Mouse (Mus musculus): ENCODE data around the gene Atp1a2.

Atp1a2 gene

DNA sequence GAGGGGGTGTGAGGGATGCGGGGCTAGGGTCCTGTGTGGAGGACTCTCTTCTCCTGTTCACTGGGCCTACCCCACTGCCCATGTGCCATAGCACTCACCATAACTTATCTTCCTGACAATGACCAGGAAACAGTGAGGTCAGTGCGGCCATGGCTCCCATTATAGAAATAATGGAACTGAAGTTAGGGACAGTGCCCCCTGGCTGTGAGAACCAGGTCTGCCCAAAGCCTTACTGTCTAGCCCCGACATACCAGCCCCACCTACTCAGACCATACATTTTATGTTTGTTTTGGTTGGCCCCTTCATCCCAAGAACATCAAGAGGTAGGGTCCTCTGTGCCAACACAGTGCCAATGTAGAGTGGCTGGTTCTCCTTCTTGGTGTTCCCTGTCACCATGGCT lies 7.8 kb upstream of the Atp1a2 start:
- DNase-seq (ENCODE audit: inconsistent age in 2 of 2, low spot score in 1 of 2), result peak in 1 of 2 experiments; percentile 69

DNA sequence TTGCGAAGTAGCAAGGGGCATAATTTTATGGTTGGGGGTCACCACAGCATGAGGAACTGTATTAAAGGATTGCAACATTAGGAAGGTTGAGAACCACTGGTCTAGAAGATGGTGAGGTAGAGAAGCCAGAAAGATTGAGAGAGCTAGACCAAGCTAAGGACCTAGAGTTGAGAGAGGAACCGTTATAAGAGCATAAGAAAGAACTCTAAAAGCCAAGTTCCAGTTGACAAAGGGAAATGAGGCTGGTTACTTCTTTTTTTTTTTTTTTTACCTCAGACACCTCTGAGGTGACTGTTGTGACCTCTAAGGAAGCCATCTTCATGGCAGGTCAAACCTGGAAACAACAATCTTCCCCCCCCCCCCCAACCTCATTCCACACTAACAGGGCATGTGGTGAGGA lies 7.3 kb upstream of the Atp1a2 start:
- DNase-seq (ENCODE audit: inconsistent age in 2 of 2, low spot score in 1 of 2), result no peak

DNA sequence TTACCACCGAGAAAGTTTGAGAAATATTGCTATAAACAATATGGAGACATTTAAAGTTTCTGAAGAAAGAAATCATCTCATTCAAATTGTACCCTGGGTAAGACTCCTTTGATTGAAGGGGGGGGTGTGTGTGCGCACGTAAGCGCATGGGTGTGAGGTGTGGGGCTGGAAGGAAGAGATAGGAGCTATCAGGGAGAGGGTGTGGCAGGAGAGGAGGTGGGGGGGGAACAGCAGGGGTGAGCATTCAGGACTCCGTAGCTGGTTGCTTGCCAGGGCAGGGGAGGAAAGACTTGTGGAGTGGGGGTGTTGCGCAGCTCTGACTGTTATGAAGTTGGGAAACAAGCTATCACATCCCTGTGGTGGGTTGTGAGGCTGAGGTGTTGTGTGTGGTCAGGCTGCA lies 6.6 kb upstream of the Atp1a2 start:
- no peak for DNase-seq (ENCODE audit: inconsistent age in 2 of 2, low spot score in 1 of 2)

DNA sequence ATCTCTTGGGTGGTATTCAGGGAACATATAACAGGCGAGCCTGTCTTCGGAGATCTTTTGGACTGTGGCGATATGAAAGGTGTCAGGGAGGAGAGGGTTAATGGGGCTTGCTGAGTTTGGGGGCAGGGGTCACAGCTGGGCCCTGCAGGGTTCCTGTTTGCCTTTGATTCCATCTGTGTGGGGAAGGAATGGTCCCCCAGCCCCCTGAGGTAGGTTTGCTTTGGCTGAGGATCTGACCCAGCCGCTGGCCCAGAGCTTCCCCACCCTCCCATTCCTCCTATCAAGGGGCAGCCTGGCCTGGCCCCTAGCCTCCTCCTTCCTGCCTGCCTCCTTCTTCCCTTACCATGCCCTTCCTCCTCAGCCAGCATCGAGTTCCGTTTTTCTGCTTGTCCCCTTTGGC lies 5.0 kb upstream of the Atp1a2 start:
- DNase-seq (ENCODE audit: inconsistent age in 2 of 2, low spot score in 1 of 2), result no peak

DNA sequence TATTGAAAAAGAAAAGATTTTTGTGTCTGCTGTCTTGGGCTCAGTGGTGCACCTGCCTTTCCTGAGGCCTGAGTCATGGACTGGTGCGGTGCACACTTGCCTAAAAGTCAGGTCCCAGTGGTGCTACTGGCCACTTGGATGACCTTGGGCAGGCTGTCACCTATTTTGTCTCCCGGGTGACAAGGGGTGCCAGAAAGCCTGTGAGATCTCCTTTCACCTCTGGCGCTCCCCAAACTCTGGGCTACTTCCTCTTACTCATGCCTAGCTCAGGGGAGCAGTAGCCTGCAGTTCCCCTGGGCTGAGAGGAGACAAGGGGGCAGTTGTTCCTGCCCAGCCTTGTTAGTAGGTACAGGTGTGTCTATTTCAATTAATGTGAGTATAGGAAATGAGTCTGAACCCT lies 4.4 kb upstream of the Atp1a2 start:
- peak in 1 of 2 experiments; percentile 33 for DNase-seq (ENCODE audit: inconsistent age in 2 of 2, low spot score in 1 of 2)

DNA sequence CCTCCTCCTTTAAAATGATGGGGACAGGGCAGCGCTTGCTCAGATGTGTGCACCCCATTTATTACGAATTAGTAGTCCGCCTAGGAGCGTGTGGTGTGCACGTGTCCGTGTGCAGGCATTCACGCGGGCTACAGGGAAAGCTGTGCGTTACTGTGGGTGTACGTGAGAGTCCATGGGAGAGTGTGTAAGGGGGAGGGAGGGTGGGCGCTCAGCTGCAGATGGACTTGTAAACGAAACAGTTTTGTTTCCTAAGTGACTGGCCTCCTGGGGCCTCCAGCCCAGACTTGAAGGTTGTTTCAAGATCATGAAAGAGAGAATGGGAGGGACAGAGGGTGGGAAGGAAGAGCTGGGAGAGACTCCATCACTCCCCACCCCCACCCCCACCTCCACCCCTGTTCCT lies 3.3 kb upstream of the Atp1a2 start:
- no peak for DNase-seq (ENCODE audit: inconsistent age in 2 of 2, low spot score in 1 of 2)

DNA sequence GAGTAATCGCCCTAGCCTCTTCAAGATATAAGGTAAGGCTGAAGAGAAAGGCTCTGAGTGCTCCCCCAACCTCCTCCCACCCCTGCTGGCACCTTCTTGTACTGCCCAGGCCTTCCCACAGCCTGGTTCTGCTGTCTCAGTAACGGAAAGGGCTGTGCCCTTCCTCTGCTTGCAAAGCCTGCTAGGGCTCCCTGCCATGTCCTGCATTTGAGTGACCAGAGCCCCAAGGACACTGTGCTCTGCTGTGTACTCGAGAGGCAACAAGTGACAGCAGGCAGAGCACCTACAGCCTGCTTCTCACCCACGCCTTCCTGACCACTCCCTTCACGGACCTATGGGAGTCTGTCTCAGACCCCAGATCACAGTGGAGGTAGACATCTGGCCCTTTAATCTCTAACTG lies 2.4 kb upstream of the Atp1a2 start:
- DNase-seq (ENCODE audit: inconsistent age in 2 of 2, low spot score in 1 of 2), result peak; percentile 77 to 87

DNA sequence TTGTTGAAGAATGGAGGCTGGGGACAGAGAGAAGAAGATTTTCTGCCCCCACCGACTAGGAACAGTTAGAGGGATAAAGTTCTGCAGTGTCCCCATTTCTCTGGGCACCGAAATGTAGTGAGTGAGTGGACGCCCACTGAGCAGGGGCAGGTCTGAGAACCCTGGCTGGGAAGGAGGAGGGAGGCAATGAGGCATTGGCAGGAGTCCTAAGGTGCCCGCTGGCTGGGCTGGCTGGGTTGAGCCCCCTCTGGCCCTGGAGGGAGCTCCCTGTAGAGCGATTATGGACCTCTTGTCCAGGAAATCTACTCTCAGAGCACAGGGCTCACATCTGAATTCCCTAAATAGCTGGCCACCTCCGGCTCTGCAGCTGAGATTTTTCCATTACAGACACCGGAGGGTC lies 1.7 kb upstream of the Atp1a2 start:
- peak in 1 of 2 experiments; percentile 42 for DNase-seq (ENCODE audit: inconsistent age in 2 of 2, low spot score in 1 of 2)

DNA sequence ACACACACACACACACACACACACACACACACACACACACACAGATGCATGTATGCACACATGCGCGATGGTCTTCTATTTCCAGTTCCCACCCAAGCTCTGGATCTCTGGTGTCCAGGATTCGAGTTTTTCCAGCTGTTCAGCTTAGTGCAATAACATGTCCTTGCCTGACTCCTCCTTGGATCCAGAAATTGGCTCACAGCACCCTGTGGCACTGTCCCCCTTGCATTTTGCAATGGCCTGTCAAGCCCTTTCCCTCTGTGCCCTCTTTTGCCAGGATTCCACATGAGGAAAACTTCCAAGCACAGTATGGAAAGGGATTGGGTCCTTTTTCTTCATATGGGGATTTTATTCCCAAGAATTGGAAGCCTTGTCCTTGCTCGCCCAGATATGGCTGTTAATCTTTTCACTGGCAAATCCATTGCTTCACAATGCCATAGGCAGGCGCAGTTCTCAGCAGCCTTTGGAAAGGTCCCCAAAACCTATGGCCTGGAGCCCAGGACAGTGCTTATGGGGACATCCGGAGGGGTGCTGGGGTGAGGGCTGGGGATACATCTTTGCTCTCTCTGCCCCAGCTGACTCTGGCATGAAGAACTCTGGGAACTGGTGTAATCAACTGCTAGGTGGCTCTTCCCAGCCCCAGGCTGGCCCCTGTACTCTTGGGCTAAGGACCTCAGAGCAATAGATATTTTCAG lies 901 bp downstream of the Atp1a2 start:
- peak in 1 of 2 experiments; percentile 81 for DNase-seq (ENCODE audit: inconsistent age in 2 of 2, low spot score in 1 of 2)

DNA sequence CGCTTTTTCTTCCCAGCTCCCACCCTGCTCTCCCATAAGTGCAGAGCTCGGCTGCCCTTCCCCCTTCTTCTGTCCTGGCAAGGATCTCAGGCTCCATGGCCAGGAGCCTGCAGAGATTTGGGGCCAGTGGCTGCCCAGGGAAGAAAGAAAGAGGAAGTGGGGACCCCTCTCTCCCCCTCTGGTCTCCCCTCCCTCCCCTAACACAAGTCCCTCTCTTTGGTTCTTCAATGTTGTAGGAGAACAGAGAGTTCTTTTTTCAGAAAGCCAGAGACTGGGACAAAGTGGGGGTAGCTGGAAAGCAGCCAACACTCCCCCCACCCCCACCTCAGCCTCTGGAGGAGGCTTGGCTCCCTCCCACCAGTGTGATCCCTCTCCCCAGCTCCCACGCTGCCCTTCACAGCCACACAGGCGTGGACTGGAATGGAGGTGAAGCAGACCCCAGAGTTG lies 2.1 kb downstream of the Atp1a2 start:
- DNase-seq (ENCODE audit: inconsistent age in 2 of 2, low spot score in 1 of 2), result peak; percentile 10 to 41

DNA sequence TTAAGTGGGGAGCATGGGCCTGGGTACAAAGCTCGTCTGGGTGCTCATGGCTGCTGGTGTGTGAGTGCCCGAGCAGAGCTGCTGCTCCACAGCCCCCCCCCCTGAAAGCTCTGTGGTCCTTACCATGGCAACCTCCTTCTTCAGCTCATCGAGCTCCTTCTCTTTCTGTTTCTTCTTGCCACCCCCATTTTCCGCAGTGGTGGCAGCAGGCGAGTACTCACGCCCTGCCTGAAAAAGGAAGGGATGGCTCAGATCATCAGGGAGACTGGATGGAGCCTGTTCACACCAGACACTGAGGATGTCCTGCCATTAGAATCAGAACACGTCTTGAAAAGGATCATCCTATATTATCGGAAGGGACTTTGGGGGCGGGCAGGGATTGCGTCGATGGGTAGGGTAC lies 4.4 kb downstream of the Atp1a2 start:
- no peak for DNase-seq (ENCODE audit: inconsistent age in 2 of 2, low spot score in 1 of 2)

DNA sequence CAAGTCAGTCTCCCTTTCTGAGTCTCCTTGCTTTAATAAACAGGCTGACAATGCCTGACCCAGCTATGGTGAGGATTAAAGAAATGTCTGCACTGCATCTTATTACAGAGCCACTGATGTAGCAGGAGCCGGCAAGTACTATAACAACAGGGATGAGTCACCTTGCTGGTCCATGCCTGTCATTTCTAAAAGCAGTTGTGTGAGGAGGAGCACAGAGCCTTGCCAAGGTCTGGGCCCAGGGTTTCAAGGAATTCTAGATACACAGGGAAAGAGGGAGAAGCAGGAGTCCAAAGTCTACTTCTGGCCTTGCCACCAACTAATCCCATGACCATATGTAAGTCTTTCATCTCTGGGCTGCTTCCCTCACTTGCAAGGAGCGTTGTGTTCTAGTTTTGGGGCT lies 5.0 kb downstream of the Atp1a2 start:
- DNase-seq (ENCODE audit: inconsistent age in 2 of 2, low spot score in 1 of 2), result peak in 1 of 2 experiments; percentile 77

DNA sequence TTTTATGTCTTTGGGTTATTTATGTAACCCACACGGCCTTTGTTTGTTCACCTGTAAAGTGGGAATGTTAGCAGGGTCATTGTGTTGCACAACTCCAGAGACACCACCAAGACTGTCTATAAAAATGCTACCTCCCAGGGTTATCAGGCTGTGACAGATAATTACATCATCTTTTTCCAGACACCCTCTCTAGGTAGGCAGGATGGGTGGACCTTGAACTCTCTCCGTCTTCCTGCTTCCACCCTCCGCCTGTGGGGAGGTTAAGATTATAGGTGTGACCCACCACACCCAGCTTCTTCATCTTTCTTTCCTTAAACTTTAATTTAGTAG lies 8.3 kb downstream of the Atp1a2 start:
- DNase-seq (ENCODE audit: inconsistent age in 2 of 2, low spot score in 1 of 2), result peak in 1 of 2 experiments; percentile 70

DNA sequence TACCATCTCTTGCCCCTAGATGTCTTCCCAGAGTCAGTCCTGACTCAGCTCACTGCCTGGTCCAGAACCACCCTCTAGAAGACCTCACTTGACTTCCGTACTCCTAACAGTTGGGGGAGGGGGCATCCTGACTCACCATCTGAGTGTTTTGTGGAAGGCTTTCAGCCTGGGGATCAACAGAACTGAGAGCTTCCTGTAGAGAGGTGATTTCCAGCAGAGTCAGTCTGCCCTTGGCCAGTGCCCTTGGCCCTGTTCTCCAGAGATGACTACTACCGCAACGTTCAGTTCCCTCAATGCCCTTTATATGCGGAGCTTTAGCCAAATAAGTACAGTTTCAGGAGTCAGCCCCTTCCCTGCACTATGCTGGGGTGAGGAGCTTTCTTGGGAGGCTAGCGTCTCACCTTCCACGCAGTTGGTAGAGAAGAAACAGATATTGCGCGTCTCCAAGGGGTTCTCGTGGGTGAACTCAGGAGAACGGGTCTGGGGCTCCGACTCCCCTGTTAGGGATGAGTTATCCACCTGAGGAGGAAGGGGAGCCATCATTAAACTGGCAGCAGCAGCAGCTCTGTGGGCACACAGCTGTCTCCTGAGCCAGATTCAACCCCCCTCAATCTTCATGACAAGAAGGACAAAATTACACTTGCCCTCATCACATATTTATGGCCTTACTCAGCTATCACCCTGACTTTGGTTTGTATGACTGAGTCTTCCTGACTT lies 8.8 kb downstream of the Atp1a2 start:
- DNase-seq (ENCODE audit: inconsistent age in 2 of 2, low spot score in 1 of 2), result peak; percentile 75 to 87

DNA sequence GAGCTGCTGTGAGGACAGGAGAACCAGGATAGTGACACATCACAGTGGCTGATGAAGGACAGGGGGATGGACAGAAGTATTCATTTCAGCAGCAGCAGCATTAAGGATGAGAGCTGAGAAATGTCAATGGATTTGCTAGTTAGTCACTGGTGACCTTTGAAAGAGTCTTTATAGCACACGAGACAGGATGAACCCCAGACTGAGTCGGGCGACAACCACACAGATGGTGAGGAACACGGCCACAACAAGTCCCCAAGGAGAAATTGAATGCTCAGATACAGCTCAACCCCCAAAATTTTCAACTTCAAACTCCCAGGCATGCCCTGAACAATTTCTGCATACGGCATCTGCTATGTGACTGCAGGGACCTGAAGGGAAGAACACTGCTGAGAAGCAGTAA lies 11.1 kb downstream of the Atp1a2 start:
- DNase-seq (ENCODE audit: inconsistent age in 2 of 2, low spot score in 1 of 2), result peak in 1 of 2 experiments; percentile 62

DNA sequence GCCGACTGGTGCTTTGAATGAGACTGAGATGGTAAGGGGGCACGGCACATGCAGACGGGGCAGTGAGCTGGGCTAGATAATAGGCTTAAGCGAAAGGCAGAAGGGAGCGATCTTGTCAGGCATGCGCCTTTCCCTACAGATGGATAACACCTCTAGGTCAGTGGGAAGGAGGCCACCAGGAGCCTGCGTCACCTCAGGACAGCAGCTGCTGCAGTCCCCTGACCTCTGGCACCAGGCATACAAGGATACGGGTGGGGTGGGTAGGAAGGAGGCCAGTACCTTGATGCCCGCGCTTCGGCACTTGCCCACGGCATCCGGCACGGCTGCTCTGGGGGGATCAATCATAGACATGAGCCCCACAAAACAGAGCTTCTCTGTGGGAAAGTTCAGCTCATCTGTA lies 13.6 kb downstream of the Atp1a2 start:
- no peak for DNase-seq (ENCODE audit: inconsistent age in 2 of 2, low spot score in 1 of 2)

DNA sequence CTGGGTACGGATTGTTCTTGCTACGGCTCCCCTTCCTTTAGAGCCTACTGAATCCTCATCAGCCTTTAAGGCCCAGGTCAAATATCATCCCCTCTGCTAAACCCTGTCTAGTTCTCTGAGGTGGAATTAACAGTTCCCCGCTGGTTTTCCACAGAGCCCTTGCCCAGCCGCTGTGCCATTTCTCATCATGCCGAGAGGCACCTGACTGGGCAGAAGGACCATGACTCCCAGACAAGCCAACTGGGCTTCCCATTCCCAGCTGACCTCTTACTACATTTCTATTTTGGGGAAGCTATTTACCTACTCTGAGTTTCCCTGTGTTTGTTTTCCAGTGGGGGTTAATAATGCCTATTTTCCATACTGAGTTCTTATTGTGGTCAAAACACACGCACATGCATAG lies 14.8 kb downstream of the Atp1a2 start:
- no peak for DNase-seq (ENCODE audit: inconsistent age in 2 of 2, low spot score in 1 of 2)

DNA sequence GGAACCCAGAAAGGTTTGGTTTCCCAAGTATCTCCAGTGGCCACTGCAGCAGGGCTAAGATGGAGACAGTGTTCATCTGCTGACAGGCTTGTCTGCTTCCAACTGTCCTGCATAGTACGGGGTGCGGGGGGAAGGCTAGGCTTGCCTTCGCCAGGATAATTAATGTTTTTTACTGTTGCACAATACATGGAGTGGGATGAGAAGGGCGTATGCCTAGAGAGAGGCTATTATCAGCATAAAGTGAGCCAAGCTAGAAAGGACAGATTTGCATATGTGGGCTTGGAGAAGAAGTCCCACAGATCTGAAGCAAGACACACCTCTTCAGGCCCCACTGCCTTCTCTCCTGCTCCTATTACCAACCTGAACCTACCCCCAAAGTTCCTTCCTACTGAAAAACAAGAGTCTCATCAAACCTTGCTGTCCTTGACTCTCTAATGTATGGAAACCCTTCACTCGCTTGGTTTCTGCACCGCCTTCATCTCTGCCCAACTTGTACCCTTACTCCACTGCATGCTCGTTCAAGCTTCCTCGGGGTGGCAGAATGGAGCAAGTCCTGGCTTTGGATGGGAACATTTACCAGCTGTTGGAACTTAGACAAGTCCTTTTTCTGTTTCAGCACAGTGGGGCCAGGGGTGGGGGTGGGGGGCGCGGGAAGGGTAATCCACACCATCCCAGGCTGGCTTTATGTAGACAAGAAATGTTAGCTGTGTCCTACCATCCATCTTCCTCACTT lies 16.2 kb downstream of the Atp1a2 start:
- DNase-seq (ENCODE audit: inconsistent age in 2 of 2, low spot score in 1 of 2), result peak; percentile 58 to 86

DNA sequence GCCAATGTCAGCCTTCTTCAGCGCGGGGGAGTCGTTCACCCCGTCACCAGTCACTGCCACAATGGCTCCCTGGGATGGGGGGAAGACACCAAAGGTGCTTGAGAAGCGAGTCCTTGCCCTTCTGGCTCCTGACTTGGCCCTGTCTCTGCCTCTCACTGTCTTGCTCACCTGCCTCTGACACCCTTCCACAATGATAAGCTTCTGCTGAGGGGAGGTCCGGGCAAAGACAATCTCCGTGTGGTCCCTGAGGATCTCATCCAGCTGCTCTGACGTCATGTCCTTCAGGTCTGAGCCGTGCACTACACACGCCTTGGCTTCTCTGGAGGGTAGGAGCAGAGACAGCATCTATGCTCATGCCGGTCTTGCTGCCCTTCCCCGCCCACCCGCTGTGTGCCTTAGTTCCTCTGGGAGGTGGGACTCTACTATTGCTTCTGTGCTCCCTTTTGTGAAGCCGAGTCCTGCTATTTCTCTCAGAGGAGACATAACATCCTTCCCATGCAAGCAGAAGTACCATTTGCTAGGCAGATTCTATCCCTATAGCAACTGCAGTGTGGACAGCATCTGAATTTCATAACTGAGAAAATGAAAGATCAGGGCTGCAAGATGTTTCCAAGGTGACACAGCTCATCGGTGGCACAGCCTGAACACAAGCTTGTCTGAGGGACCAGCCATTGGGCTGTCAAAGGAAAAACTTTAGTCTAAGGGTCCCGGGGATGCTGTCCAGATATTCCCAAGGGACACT lies 17.9 kb downstream of the Atp1a2 start:
- peak in 1 of 2 experiments; percentile 49 for DNase-seq (ENCODE audit: inconsistent age in 2 of 2, low spot score in 1 of 2)

DNA sequence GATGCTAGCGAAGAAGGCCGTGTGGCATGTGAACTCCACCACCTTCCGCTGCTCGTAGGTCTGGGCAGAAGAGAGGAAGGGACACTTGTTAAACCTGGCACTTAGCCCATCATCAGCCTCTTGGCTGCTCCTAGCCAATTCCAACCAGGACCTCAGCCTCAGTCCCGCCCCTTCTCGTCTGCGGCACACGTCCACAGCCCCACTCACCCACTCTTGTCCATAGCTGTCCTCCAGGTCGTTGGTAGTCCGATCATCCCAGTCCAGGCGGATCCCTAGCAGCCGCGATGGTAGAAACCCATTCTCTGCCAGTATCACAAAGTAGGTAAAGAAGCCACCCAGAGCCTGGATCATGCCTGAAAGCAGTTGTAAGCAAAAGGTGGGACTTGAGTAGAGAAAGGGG lies 19.5 kb downstream of the Atp1a2 start:
- peak in 1 of 2 experiments; percentile 30 for DNase-seq (ENCODE audit: inconsistent age in 2 of 2, low spot score in 1 of 2)

DNA sequence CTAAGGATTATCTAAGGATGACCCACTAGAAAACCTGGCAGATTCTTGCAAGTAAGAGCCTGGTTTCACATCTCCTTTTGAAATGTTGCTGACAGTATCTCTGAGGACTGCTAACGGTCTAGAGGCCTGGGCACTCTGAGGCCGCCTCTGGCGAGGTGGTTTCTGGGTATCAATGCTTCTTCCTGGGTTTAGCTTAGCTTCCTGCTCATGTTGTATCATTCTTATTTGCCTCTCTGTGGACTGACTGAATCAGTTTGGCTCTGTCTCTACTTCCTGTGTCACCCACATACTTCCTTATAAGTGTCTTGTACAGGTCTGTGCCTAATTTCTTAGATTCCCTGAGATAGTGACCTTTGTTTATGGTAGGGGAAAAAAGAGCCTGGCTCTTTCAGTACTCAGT lies 20.7 kb downstream of the Atp1a2 start:
- peak in 1 of 2 experiments; percentile 47 for DNase-seq (ENCODE audit: inconsistent age in 2 of 2, low spot score in 1 of 2)

All from adrenal gland, adult (tissue).